Mouse (Mus musculus): Measurements from ENCODE around the gene Cfc1. TPM values are rescaled to one million over a fixed set of nuclear protein-coding genes. Genes with fewer than 3 reads are reported as not detected.
A peak's percentile ranks its signal among the peaks of the same experiment; 100 is the strongest.

Gene Cfc1
- polyA plus RNA-seq, 1 experiment, result not detected

DNA sequence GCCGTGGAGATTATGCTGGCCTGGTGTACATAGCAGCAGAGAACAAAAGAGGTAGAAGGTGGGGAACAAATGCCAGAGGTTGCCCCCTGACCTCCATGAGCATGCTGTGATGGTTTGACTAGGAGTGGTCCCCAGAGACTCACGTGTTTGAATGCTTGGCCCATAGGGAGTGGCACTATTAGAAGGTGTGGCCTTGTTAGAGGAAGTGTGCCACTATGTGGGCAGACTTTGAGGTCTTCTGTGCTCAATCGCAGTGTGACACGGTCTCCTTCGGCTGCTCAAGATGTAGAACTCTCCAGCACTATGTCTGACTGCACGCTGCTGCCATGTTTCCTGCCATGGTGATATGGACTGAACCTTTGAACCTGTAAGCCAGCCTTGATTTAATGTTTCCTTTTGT is 37.8 kb downstream of the Cfc1 start:
- DNase-seq, result no peak
- WGBS, result 72% methylated on average over 6 of the region's 6 CpGs
- no peak overlapping the region for H3K27ac ChIP-seq (ENCODE audit: insufficient read depth, low read depth, low read length)
- H3K4me3 ChIP-seq (ENCODE audit: insufficient read depth, low read depth, low read length), result no peak overlapping the region
- H3K36me3 ChIP-seq (ENCODE audit: control insufficient read depth, insufficient read depth, low read length), result no peaks in the 10 kb centered on the region
- H3K4me1 ChIP-seq (ENCODE audit: control insufficient read depth, insufficient read depth, low read length), result no peaks in the 10 kb centered on the region
- H3K27me3 ChIP-seq (replicated peaks; ENCODE audit: control insufficient read depth, insufficient read depth, low read length), result no peaks in the 10 kb centered on the region; the same call in 1 of the 2 replicates
- TF ChIP-seq POLR2A (IDR thresholded peaks at IDR 0.05; ENCODE audit: low read depth, low read length) (no peak), CTCF (conservative IDR thresholded peaks at IDR 0.05; ENCODE audit: insufficient read depth, insufficient read length, low read depth, low read length) (no peak)

DNA sequence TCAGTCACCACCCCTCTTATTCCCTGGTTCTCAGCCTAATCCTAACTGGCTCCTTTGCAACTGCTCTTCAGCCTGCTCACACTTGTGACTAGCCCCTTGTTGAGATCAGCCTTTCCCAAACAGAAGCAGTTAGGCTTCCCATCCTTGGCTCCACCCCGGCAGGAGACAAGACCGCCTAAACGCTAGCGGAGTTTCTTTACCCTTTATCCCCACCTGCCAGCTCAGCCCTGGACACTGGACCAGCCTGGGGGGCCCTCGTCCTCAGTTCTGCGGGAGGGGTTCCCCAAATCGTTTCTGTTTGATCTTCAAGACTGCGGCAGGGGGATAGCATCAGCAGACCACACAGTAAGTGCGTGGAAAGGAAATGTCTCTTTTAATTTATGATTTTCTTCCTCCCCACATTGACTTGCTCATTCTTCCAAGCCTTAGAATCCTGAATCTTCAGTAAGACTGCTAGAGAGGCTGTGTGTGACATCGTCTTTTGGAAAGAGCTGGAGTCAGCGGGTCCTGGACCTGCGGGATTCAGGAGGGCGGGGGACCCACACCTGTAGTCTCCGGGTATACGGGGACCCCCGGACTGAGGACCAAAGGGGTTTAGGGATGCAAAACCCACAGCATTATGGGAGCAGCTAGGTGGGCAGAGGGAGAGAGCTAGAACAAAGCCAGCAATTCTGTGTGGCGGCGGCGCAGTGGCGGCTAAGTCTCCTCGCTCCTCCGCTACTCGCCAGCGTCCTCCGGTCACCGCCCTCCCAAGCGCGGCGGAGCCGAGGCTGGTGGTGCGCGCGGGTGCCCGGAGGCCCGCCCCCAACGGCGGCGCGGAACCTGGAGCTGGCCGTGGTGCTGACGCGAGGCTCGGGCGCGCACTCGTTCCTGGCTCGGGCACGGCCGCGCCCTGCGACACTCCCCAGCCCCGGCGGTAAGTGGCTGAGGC is 43.7 kb downstream of the Cfc1 start, which contains the start of gene Amer3:
Amer3 (plus strand) TSS at position 807 of the 931 bp plus-strand sequence.
- TF ChIP-seq POLR2A (IDR thresholded peaks at IDR 0.05; ENCODE audit: low read depth, low read length) (no peak), CTCF (conservative IDR thresholded peaks at IDR 0.05; ENCODE audit: insufficient read depth, insufficient read length, low read depth, low read length) (no peak)
- no peaks in the 10 kb centered on the region for H3K4me1 ChIP-seq (ENCODE audit: control insufficient read depth, insufficient read depth, low read length)
- H3K27ac ChIP-seq (ENCODE audit: insufficient read depth, low read depth, low read length), result no peak within 1 kb of the TSS
- under 1% methylated on average over 53 of the region's 53 CpGs for WGBS
- peak; percentile 57 for DNase-seq
- H3K4me3 ChIP-seq (ENCODE audit: insufficient read depth, low read depth, low read length), result no peak within 1 kb of the TSS
- H3K27me3 ChIP-seq (replicated peaks; ENCODE audit: control insufficient read depth, insufficient read depth, low read length), result no peaks in the 10 kb centered on the region; the same call in 1 of the 2 replicates
- H3K36me3 ChIP-seq (ENCODE audit: control insufficient read depth, insufficient read depth, low read length), result no peaks in the 10 kb centered on the region

GRCm38 (mm10) chr1:34579782-34580356 is 44.4 kb downstream of the Cfc1 start:
- TF ChIP-seq POLR2A (IDR thresholded peaks at IDR 0.05; ENCODE audit: low read depth, low read length), result no peak
- no peak overlapping the region for H3K27ac ChIP-seq (ENCODE audit: insufficient read depth, low read depth, low read length)
- no peaks in the 10 kb centered on the region for H3K36me3 ChIP-seq (ENCODE audit: control insufficient read depth, insufficient read depth, low read length)
- no peaks in the 10 kb centered on the region; the same call in 1 of the 2 replicates for H3K27me3 ChIP-seq (replicated peaks; ENCODE audit: control insufficient read depth, insufficient read depth, low read length)
- no peak for DNase-seq
- no peaks in the 10 kb centered on the region for H3K4me1 ChIP-seq (ENCODE audit: control insufficient read depth, insufficient read depth, low read length)
- WGBS, result 3% methylated on average over 18 of the region's 18 CpGs
- H3K4me3 ChIP-seq (ENCODE audit: insufficient read depth, low read depth, low read length), result no peak overlapping the region

DNA sequence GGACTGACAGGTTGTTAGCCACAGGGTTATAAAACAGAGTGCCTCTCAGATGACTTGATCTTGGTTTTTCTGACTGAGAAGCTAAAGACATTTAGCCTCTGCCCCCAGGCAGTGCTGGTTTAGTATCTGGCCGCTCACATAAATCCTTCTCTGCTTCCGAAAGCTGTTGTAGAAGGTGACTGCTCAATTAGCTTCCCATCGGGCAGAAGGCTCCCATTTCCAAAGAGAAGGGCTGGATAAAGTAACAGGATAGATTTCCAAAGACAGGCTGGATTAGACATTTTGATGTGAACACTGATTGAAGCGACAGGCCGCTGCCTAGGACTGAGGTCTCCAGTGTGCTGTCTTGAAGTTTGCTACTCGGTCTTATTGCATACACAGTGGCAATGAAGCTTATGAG is 46.8 kb downstream of the Cfc1 start:
- DNase-seq, result no peak
- no peaks in the 10 kb centered on the region; the same call in 1 of the 2 replicates for H3K27me3 ChIP-seq (replicated peaks; ENCODE audit: control insufficient read depth, insufficient read depth, low read length)
- no peak for TF ChIP-seq CTCF (conservative IDR thresholded peaks at IDR 0.05; ENCODE audit: insufficient read depth, insufficient read length, low read depth, low read length)
- no peak for TF ChIP-seq POLR2A (IDR thresholded peaks at IDR 0.05; ENCODE audit: low read depth, low read length)
- no peak overlapping the region for H3K27ac ChIP-seq (ENCODE audit: insufficient read depth, low read depth, low read length)
- 25% methylated on average over 6 of the region's 6 CpGs for WGBS
- H3K4me3 ChIP-seq (ENCODE audit: insufficient read depth, low read depth, low read length), result no peak overlapping the region
- no peaks in the 10 kb centered on the region for H3K36me3 ChIP-seq (ENCODE audit: control insufficient read depth, insufficient read depth, low read length)
- no peaks in the 10 kb centered on the region for H3K4me1 ChIP-seq (ENCODE audit: control insufficient read depth, insufficient read depth, low read length)

- no peak for TF ChIP-seq CTCF (conservative IDR thresholded peaks at IDR 0.05; ENCODE audit: insufficient read depth, insufficient read length, low read depth, low read length)
- no peak for TF ChIP-seq POLR2A (IDR thresholded peaks at IDR 0.05; ENCODE audit: low read depth, low read length)
- H3K4me3 ChIP-seq (ENCODE audit: insufficient read depth, low read depth, low read length), result no peak overlapping the region
- DNase-seq, result no peak
- H3K27ac ChIP-seq (ENCODE audit: insufficient read depth, low read depth, low read length), result no peak overlapping the region
- no peaks in the 10 kb centered on the region for H3K36me3 ChIP-seq (ENCODE audit: control insufficient read depth, insufficient read depth, low read length)
- WGBS, result 29% methylated on average over 4 of the region's 4 CpGs
- no peaks in the 10 kb centered on the region for H3K4me1 ChIP-seq (ENCODE audit: control insufficient read depth, insufficient read depth, low read length)
- no peaks in the 10 kb centered on the region; the same call in 1 of the 2 replicates for H3K27me3 ChIP-seq (replicated peaks; ENCODE audit: control insufficient read depth, insufficient read depth, low read length)
These were observed 48.4 kb downstream of the Cfc1 start for GRCm38 (mm10) chr1:34583821-34584263.

DNA sequence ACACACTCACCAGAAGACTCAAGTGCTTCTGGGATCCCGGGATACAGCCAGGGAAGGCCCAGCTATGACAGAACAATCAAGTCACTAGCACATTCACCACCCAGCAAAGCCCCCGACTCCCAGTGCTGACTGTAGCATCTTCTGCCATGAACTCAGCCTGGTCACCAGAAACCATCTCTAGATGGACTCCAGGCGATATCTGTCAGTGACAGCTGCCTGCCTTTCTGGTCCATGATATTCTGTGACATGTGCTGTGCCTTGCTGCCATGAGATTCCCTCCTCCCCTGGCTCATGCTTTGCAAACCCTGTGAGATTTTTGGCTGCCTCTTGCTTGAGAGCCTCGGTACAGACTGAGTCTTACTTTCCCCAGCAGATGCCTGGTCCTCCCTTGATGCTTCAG is 49.3 kb downstream of the Cfc1 start:
- Histone ChIP-seq H3K27me3 (replicated peaks; ENCODE audit: control insufficient read depth, insufficient read depth, low read length) (no peaks in the 10 kb centered on the region), H3K4me3 (ENCODE audit: insufficient read depth, low read depth, low read length) (no peak overlapping the region), H3K36me3 (ENCODE audit: control insufficient read depth, insufficient read depth, low read length) (no peaks in the 10 kb centered on the region), H3K4me1 (ENCODE audit: control insufficient read depth, insufficient read depth, low read length) (no peaks in the 10 kb centered on the region), H3K27ac (ENCODE audit: insufficient read depth, low read depth, low read length) (no peak overlapping the region)
- DNase-seq, result no peak
- no peak for TF ChIP-seq POLR2A (IDR thresholded peaks at IDR 0.05; ENCODE audit: low read depth, low read length)
- TF ChIP-seq CTCF (conservative IDR thresholded peaks at IDR 0.05; ENCODE audit: insufficient read depth, insufficient read length, low read depth, low read length), result no peak
- 77% methylated on average over 4 of the region's 4 CpGs for WGBS

Data from kidney, adult 2 months (tissue).